25 mouse cellular contexts compared by ENCODE assay signal in the genomic region with DNA sequence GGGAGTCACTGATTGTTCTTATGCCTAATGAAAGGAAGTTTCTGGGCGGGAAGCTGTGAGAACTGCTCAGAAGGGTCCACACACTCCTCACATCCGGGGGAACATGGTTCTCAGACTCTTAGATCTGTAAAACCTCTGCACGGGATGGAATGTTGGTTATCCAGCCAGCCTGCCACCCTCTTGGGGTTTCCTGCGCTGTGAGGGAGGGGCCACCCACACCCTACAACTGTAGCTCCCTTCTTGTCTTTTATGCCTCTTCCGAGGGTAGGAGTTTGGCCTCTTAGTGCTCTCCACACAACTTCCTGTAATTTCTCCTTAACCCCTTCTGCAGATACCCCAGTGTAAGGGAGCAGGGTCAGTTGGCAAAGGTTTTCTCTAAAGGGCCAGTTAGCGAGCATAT. TPM values are rescaled to one million over a fixed set of nuclear protein-coding genes. Genes with fewer than 3 reads are reported as not detected.
DNase-seq lines count a peak whose midpoint lies in the region; ATAC-seq and TF ChIP-seq lines count a peak whose summit lies in the region.
"Had no signal": no experiment of that assay in that cellular context is flagged by ENCODE, and none has a peak within 500 bp of the region (broad histone marks: within the 10 kb centered on the region; RNA-seq: fewer than 3 reads in every experiment).

No protein-coding gene starts in this region.

- ATAC-seq in forebrain, embryonic 11.5 days (replicated peaks; ENCODE audit: low FRiP score), result no peak
- no peak for ATAC-seq in forebrain, embryonic 14.5 days
- ATAC-seq in stomach, embryonic 15.5 days (ENCODE audit: insufficient read depth, low FRiP score, low read depth), result 0 out of 2 replicates have a peak, but pooled peaks have one; percentile 7
- no peak for ATAC-seq in stomach, postnatal 0 days (ENCODE audit: low FRiP score, low TSS enrichment)
- ATAC-seq: activated CD4-positive, CD25-positive, alpha-beta regulatory T cell, adult 4 months; CD4-positive, CD25-positive, alpha-beta regulatory T cell, adult 4 months; inflammation-experienced regulatory T-cells, adult 6 months; Patski had no signal

- no peaks in the 10 kb centered on the region for H3K9me3 ChIP-seq in forebrain, embryonic 11.5 days (ENCODE audit: control insufficient read depth, low read length)
- H3K9me3 ChIP-seq in forebrain, embryonic 14.5 days (replicated peaks; ENCODE audit: control insufficient read depth, low read length), result no peaks in the 10 kb centered on the region
- no peaks in the 10 kb centered on the region for H3K9me3 ChIP-seq in stomach, embryonic 15.5 days
- no peaks in the 10 kb centered on the region for H3K9me3 ChIP-seq in stomach, postnatal 0 days (ENCODE audit: control insufficient read depth, low read length)
- H3K9me3 ChIP-seq: forebrain, embryonic 10.5 days; hindbrain, embryonic 13.5 days; limb, embryonic 10.5 days; liver, embryonic 15.5 days had no signal

- H3K9ac ChIP-seq in forebrain, embryonic 11.5 days (ENCODE audit: low read length), result no peak overlapping the region
- H3K9ac ChIP-seq in forebrain, embryonic 14.5 days (ENCODE audit: low read length), result no peak overlapping the region
- H3K9ac ChIP-seq in stomach, embryonic 15.5 days, result no peak overlapping the region
- H3K9ac ChIP-seq in stomach, postnatal 0 days (ENCODE audit: low read length), result no peak overlapping the region
- H3K9ac ChIP-seq: hindbrain, embryonic 13.5 days; liver, embryonic 15.5 days had no signal

- H3K4me3 ChIP-seq in forebrain, embryonic 11.5 days (ENCODE audit: low read depth, low read length), result no peak overlapping the region
- no peak overlapping the region for H3K4me3 ChIP-seq in forebrain, embryonic 14.5 days (ENCODE audit: low read depth, low read length)
- H3K4me3 ChIP-seq in stomach, embryonic 15.5 days (replicated peaks), result no peak overlapping the region
- H3K4me3 ChIP-seq in stomach, postnatal 0 days (ENCODE audit: low read depth, low read length), result no peak overlapping the region
- H3K4me3 ChIP-seq: forebrain, embryonic 10.5 days; heart, adult 2 months; hindbrain, embryonic 13.5 days; left cerebral cortex, adult 2 months; limb, embryonic 10.5 days; liver, embryonic 15.5 days had no signal

- peak; percentile 41 for DNase-seq in forebrain, embryonic 11.5 days (ENCODE audit: low spot score)
- no peak for DNase-seq in forebrain, embryonic 14.5 days (ENCODE audit: low spot score)
- DNase-seq in stomach, postnatal 0 days (ENCODE audit: low spot score), result no peak
- DNase-seq in thymus, postnatal 0 days (ENCODE audit: low spot score), result peak; percentile 63
- DNase-seq in layer of hippocampus, adult 9-11 months, result no peak
- no peak for DNase-seq in right cerebral cortex, postnatal 36 days (ENCODE audit: low spot score in 2 of 2)
- DNase-seq in layer of hippocampus, postnatal 36 days, result no peak
- DNase-seq: adrenal gland, postnatal 25 days; cerebellum, adult 11 months; cerebellum, postnatal 25 days; gastrocnemius, postnatal 10 days; heart, adult 2 months; heart, postnatal 10 days; kidney, adult 2 months; kidney, postnatal 25 days had no signal

- no peak for TF ChIP-seq EP300 in stomach, postnatal 0 days (optimal IDR thresholded peaks at IDR 0.05)

- TF ChIP-seq CTCF in stomach, postnatal 0 days (IDR thresholded peaks at IDR 0.05; ENCODE audit: low read depth), result no peak

- H3K27ac ChIP-seq in forebrain, embryonic 11.5 days (ENCODE audit: low read depth, low read length), result no peak overlapping the region
- no peak overlapping the region for H3K27ac ChIP-seq in forebrain, embryonic 14.5 days (ENCODE audit: low read depth, low read length)
- no peak overlapping the region for H3K27ac ChIP-seq in stomach, embryonic 15.5 days
- no peak overlapping the region for H3K27ac ChIP-seq in stomach, postnatal 0 days (replicated peaks)
- H3K27ac ChIP-seq: forebrain, embryonic 10.5 days; heart, adult 2 months; hindbrain, embryonic 13.5 days; left cerebral cortex, adult 2 months; limb, embryonic 10.5 days; liver, embryonic 15.5 days had no signal

- no peaks in the 10 kb centered on the region for H3K27me3 ChIP-seq in forebrain, embryonic 11.5 days (ENCODE audit: control insufficient read depth, insufficient read depth, low read length)
- no peaks in the 10 kb centered on the region for H3K27me3 ChIP-seq in forebrain, embryonic 14.5 days (replicated peaks; ENCODE audit: control insufficient read depth, insufficient read depth, low read length)
- no peaks in the 10 kb centered on the region for H3K27me3 ChIP-seq in stomach, embryonic 15.5 days (replicated peaks)
- H3K27me3 ChIP-seq in stomach, postnatal 0 days (ENCODE audit: control insufficient read depth, insufficient read depth, low read length), result no peaks in the 10 kb centered on the region
- H3K27me3 ChIP-seq: hindbrain, embryonic 13.5 days; liver, embryonic 15.5 days; Patski had no signal

- no peaks in the 10 kb centered on the region for H3K4me1 ChIP-seq in forebrain, embryonic 11.5 days (replicated peaks; ENCODE audit: control insufficient read depth, insufficient read depth, low read length)
- no peaks in the 10 kb centered on the region for H3K4me1 ChIP-seq in forebrain, embryonic 14.5 days (ENCODE audit: control insufficient read depth, insufficient read depth, low read length)
- H3K4me1 ChIP-seq in stomach, embryonic 15.5 days, result no peaks in the 10 kb centered on the region
- no peaks in the 10 kb centered on the region for H3K4me1 ChIP-seq in stomach, postnatal 0 days (replicated peaks; ENCODE audit: control insufficient read depth, insufficient read depth)
- H3K4me1 ChIP-seq: hindbrain, embryonic 13.5 days had no signal

- no peak overlapping the region for H3K4me2 ChIP-seq in forebrain, embryonic 11.5 days (ENCODE audit: low read depth, low read length, severe bottlenecking)
- no peak overlapping the region for H3K4me2 ChIP-seq in forebrain, embryonic 14.5 days (ENCODE audit: low read length)
- no peak overlapping the region for H3K4me2 ChIP-seq in stomach, embryonic 15.5 days
- no peak overlapping the region for H3K4me2 ChIP-seq in stomach, postnatal 0 days (replicated peaks; ENCODE audit: low read depth)
- H3K4me2 ChIP-seq: hindbrain, embryonic 13.5 days; liver, embryonic 15.5 days had no signal

- H3K36me3 ChIP-seq in forebrain, embryonic 11.5 days (ENCODE audit: control insufficient read depth, insufficient read depth, low read length), result no peaks in the 10 kb centered on the region
- peaks cover 39% of the 10 kb centered on the region for H3K36me3 ChIP-seq in forebrain, embryonic 14.5 days (ENCODE audit: control insufficient read depth, insufficient read depth, low read length)
- H3K36me3 ChIP-seq in stomach, embryonic 15.5 days, result 0 out of 2 replicates have a peak, but pooled peaks cover 16% of the 10 kb centered on the region
- H3K36me3 ChIP-seq in stomach, postnatal 0 days (ENCODE audit: control insufficient read depth, insufficient read depth, low read length), result peaks cover 6% of the 10 kb centered on the region; the same call in 1 of the 2 replicates

- 88% methylated on average over 6 of the region's 6 CpGs for WGBS in forebrain, embryonic 11.5 days
- WGBS in forebrain, embryonic 14.5 days, result 87% methylated on average over 6 of the region's 6 CpGs
- WGBS in stomach, embryonic 15.5 days, result 69% methylated on average over 6 of the region's 6 CpGs
- 65% methylated on average over 6 of the region's 6 CpGs for WGBS in stomach, postnatal 0 days

RNA-seq across cellular contexts. Expression of a gene that starts 23.7 kb away (rescaled TPM):
- 6.3 and 7.1 TPM in 2 replicates for polyA plus RNA-seq in forebrain, embryonic 11.5 days (2014; fragmentation: Nextera tagmentation; extraction: Ambion mirVana)
- polyA plus RNA-seq in forebrain, embryonic 14.5 days (2014; fragmentation: Nextera tagmentation; extraction: Ambion mirVana), result 0.85 and 0.88 TPM in 2 replicates
- polyA plus RNA-seq in stomach, embryonic 15.5 days (2015; fragmentation: Nextera tagmentation; extraction: Ambion mirVana), result 16.2 and 17.6 TPM in 2 replicates
- polyA plus RNA-seq in stomach, postnatal 0 days (2015; fragmentation: Nextera tagmentation; extraction: Ambion mirVana), result 4.2 and 5.3 TPM in 2 replicates
- polyA plus RNA-seq in thymus, postnatal 0 days (2015; fragmentation: Nextera tagmentation; extraction: Ambion mirVana), result 1.9 and 3.3 TPM in 2 replicates
- 1 to 10 TPM; 2.9 to 5.4 TPM for total RNA-seq in layer of hippocampus, postnatal 36 days (2021)

Comparison
In these comparisons a context has a peak if more than half of its experiments do, and no peak if none do; other contexts are left out.
1. DNase-seq: peak in forebrain, embryonic 11.5 days (single experiment) and thymus, postnatal 0 days (single experiment); none in forebrain, embryonic 14.5 days (single experiment), stomach, postnatal 0 days (single experiment), layer of hippocampus, adult 9-11 months (single experiment), right cerebral cortex, postnatal 36 days (0 of 2) and layer of hippocampus, postnatal 36 days (0 of 2).